Comparison of ENCODE assay signal across 8 mouse cellular contexts in genomic region chr9:103305332-103306041, GRCm38 (mm10). TPM values are rescaled to one million over a fixed set of nuclear protein-coding genes. Genes with fewer than 3 reads are reported as not detected.
DNase-seq lines count a peak whose midpoint lies in the region; ATAC-seq lines count a peak whose summit lies in the region.

No protein-coding gene starts in this region.

- no peaks in the 10 kb centered on the region for H3K27me3 ChIP-seq in lung, embryonic 15.5 days
- H3K27me3 ChIP-seq in embryonic facial prominence, embryonic 10.5 days (replicated peaks; ENCODE audit: low read depth, poor library complexity, severe bottlenecking): no peaks in the 10 kb centered on the region
- H3K27me3 ChIP-seq in midbrain, embryonic 10.5 days (ENCODE audit: low read depth, poor library complexity, severe bottlenecking): no peaks in the 10 kb centered on the region

- peak overlapping the region; percentile 93 for H3K9ac ChIP-seq in lung, embryonic 15.5 days

- peak overlapping the region; percentile 97 for H3K4me3 ChIP-seq in lung, embryonic 15.5 days
- H3K4me3 ChIP-seq in embryonic facial prominence, embryonic 10.5 days: peak overlapping the region; percentile 96
- peak overlapping the region; percentile 94 for H3K4me3 ChIP-seq in midbrain, embryonic 10.5 days

- ATAC-seq in lung, embryonic 15.5 days (ENCODE audit: borderline replicate concordance, extremely low read depth, low FRiP score, low TSS enrichment): peak; percentile 73

- no peaks in the 10 kb centered on the region for H3K9me3 ChIP-seq in lung, embryonic 15.5 days
- H3K9me3 ChIP-seq in embryonic facial prominence, embryonic 10.5 days: no peaks in the 10 kb centered on the region
- no peaks in the 10 kb centered on the region for H3K9me3 ChIP-seq in midbrain, embryonic 10.5 days (replicated peaks)

- peak overlapping the region; percentile 89 for H3K27ac ChIP-seq in lung, embryonic 15.5 days
- H3K27ac ChIP-seq in embryonic facial prominence, embryonic 10.5 days (replicated peaks): peak overlapping the region; percentile 98
- H3K27ac ChIP-seq in midbrain, embryonic 10.5 days (replicated peaks): peak overlapping the region; percentile 97

- under 1% methylated on average over 39 of the region's 40 CpGs for WGBS in lung, embryonic 15.5 days
- WGBS in embryonic facial prominence, embryonic 10.5 days: under 1% methylated on average over 40 of the region's 40 CpGs
- under 1% methylated on average over 40 of the region's 40 CpGs for WGBS in midbrain, embryonic 10.5 days

- H3K4me2 ChIP-seq in lung, embryonic 15.5 days: peak overlapping the region; percentile 67

- DNase-seq in adrenal gland, postnatal 14 days: peak; percentile 50
- no peak for DNase-seq in adrenal gland, adult 2 months
- DNase-seq in lung, postnatal 25 days (ENCODE audit: low spot score): no peak
- DNase-seq in embryonic facial prominence, embryonic 10.5 days (ENCODE audit: low spot score): no peak
- DNase-seq in hindlimb bud, embryonic 11.5 days (ENCODE audit: extremely low spot score, low read depth, low spot score): peak; percentile 30
- no peak for DNase-seq in midbrain, embryonic 10.5 days (ENCODE audit: low spot score)
- DNase-seq in adrenal gland, postnatal 25 days: no peak

- peaks cover 20% of the 10 kb centered on the region for H3K4me1 ChIP-seq in lung, embryonic 15.5 days
- H3K4me1 ChIP-seq in embryonic facial prominence, embryonic 10.5 days: peaks cover 17% of the 10 kb centered on the region
- peaks cover 35% of the 10 kb centered on the region for H3K4me1 ChIP-seq in midbrain, embryonic 10.5 days

- peaks cover 26% of the 10 kb centered on the region for H3K36me3 ChIP-seq in lung, embryonic 15.5 days
- peaks cover 41% of the 10 kb centered on the region for H3K36me3 ChIP-seq in embryonic facial prominence, embryonic 10.5 days (replicated peaks)
- peaks cover 38% of the 10 kb centered on the region for H3K36me3 ChIP-seq in midbrain, embryonic 10.5 days

RNA-seq across cellular contexts. Expression of gene Topbp1, which starts 0.5 kb away (rescaled TPM):
- 41.9 and 47.4 TPM in 2 replicates for total RNA-seq in adrenal gland, postnatal 14 days (2021)
- 10 to 100 TPM; 23.2 to 28.9 TPM for total RNA-seq in adrenal gland, adult 2 months (2021)
- polyA plus RNA-seq in adrenal gland, adult 2 months (2012; rRNA removed): 5.5 and 8.6 TPM in 2 replicates
- 73.6 and 75.2 TPM in 2 replicates for polyA plus RNA-seq in lung, embryonic 15.5 days (2015; fragmentation: Nextera tagmentation; extraction: Ambion mirVana)
- polyA plus RNA-seq in embryonic facial prominence, embryonic 10.5 days (2016; fragmentation: Nextera tagmentation; extraction: Ambion mirVana): 86.9 and 93.9 TPM in 2 replicates
- polyA plus RNA-seq in midbrain, embryonic 10.5 days (2016; fragmentation: Nextera tagmentation; extraction: Ambion mirVana): 78.9 and 79.3 TPM in 2 replicates
- total RNA-seq in adrenal gland, postnatal 25 days (2021): 34.1 and 40.1 TPM in 2 replicates

RNA-seq across cellular contexts. Expression of gene 1300017J02Rik, which starts 0.6 kb away (rescaled TPM):
- 3.2 and 39.5 TPM in 2 replicates for total RNA-seq in adrenal gland, postnatal 14 days (2021)
- total RNA-seq in adrenal gland, adult 2 months (2021): 1 to 10 TPM in 1 of 2 experiments, not detected in 1; 1.5 TPM
- polyA plus RNA-seq in adrenal gland, adult 2 months (2012; rRNA removed): 0.24 TPM in 1 of 2 replicates, not detected in the other
- polyA plus RNA-seq in lung, embryonic 15.5 days (2015; fragmentation: Nextera tagmentation; extraction: Ambion mirVana): 1.9 and 2.9 TPM in 2 replicates
- 2.9 and 4.0 TPM in 2 replicates for polyA plus RNA-seq in embryonic facial prominence, embryonic 10.5 days (2016; fragmentation: Nextera tagmentation; extraction: Ambion mirVana)
- polyA plus RNA-seq in midbrain, embryonic 10.5 days (2016; fragmentation: Nextera tagmentation; extraction: Ambion mirVana): 3.5 and 4.5 TPM in 2 replicates
- total RNA-seq in adrenal gland, postnatal 25 days (2021): 0.82 and 4.6 TPM in 2 replicates

Comparison
In these comparisons a context has a peak if more than half of its experiments do, and no peak if none do; other contexts are left out.
1. DNase-seq: peak in adrenal gland, postnatal 14 days (single experiment) and hindlimb bud, embryonic 11.5 days (single experiment); none in adrenal gland, adult 2 months (single experiment), lung, postnatal 25 days (single experiment), embryonic facial prominence, embryonic 10.5 days (single experiment), midbrain, embryonic 10.5 days (single experiment) and adrenal gland, postnatal 25 days (single experiment).
2. Peak in every context shown above with its lines, with median percentiles within 50 percentile points of each other: H3K27ac ChIP-seq and H3K4me3 ChIP-seq.